In the genomic region with DNA sequence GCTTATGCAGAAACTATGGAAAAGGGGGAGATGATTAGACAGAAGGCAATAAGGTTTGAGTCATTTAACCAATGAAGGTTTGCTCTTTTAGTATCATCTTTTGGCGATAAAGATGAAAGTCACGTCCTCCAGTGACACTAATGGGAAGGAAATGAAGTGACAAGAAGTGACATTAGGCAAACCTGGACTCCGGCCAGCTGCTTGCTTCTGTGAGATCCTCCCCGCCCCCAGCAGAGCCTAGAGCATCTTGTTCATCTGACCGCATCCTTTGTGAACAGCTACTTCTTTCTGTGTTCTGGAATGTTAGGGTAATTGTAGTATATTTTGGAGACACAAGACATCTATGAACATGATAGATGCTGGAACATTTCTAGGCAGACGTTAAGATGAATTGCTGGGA, we compare ENCODE assay signal across 12 mouse cellular contexts.
"Had no signal": no experiment of that assay in that cellular context is flagged by ENCODE, and none has a peak within 500 bp of the region (broad histone marks: within the 10 kb centered on the region; RNA-seq: fewer than 3 reads in every experiment).

No protein-coding gene starts in this region.

- H3K9ac ChIP-seq: kidney, embryonic 15.5 days; limb, embryonic 15.5 days; liver, embryonic 13.5 days; liver, postnatal 0 days; midbrain, embryonic 13.5 days; neural tube, embryonic 12.5 days; stomach, embryonic 15.5 days had no signal

- H3K27ac ChIP-seq: kidney, embryonic 15.5 days; limb, embryonic 15.5 days; liver, embryonic 13.5 days; midbrain, embryonic 13.5 days; neural tube, embryonic 12.5 days; stomach, embryonic 15.5 days had no signal

- H3K4me2 ChIP-seq: kidney, embryonic 15.5 days; limb, embryonic 15.5 days; liver, embryonic 13.5 days; midbrain, embryonic 13.5 days; neural tube, embryonic 12.5 days; stomach, embryonic 15.5 days had no signal

- ATAC-seq: inflammation-experienced regulatory T-cells, adult 6 months; intestine, postnatal 0 days; liver, postnatal 0 days; midbrain, embryonic 13.5 days had no signal

- H3K27me3 ChIP-seq: kidney, embryonic 15.5 days; limb, embryonic 15.5 days; liver, embryonic 13.5 days; midbrain, embryonic 13.5 days; neural tube, embryonic 12.5 days; stomach, embryonic 15.5 days had no signal

- H3K4me3 ChIP-seq: kidney, embryonic 15.5 days; limb, embryonic 15.5 days; liver, embryonic 13.5 days; midbrain, embryonic 13.5 days; neural tube, embryonic 12.5 days; stomach, embryonic 15.5 days had no signal

- DNase-seq: layer of hippocampus, adult 9-11 months; liver, embryonic 13.5 days; liver, postnatal 0 days; lung, postnatal 36 days; thymus, postnatal 4 days had no signal

- H3K36me3 ChIP-seq: kidney, embryonic 15.5 days; limb, embryonic 15.5 days; liver, embryonic 13.5 days; midbrain, embryonic 13.5 days; neural tube, embryonic 12.5 days; stomach, embryonic 15.5 days had no signal

- H3K4me1 ChIP-seq: liver, embryonic 13.5 days; midbrain, embryonic 13.5 days; neural tube, embryonic 12.5 days; stomach, embryonic 15.5 days had no signal

- H3K9me3 ChIP-seq: kidney, embryonic 15.5 days; limb, embryonic 15.5 days; liver, embryonic 13.5 days; midbrain, embryonic 13.5 days; neural tube, embryonic 12.5 days; stomach, embryonic 15.5 days had no signal
